Mouse (Mus musculus) lung, postnatal 0 days (tissue): ENCODE results near the gene Nrxn2.

Experiments used
- CTCF ChIP-seq: IDR thresholded peaks from 2 replicates; pipeline ENCODE4 v1.5.1; 2016; ENCODE audit warnings: antibody characterized with exemption, mild to moderate bottlenecking
- EP300 ChIP-seq: IDR thresholded peaks from 2 replicates; pipeline ENCODE4 v1.6.1; 2016; ENCODE audit warnings: antibody characterized with exemption, mild to moderate bottlenecking, control low read depth

GRCm38 (mm10) chr19:6388006-6388405 is 30.5 kb upstream of the Nrxn2 start:
- TF ChIP-seq EP300 (no peak), CTCF (peak; percentile 33)
